In genomic region chr1:185828486-185828885, GRCm38 (mm10) we compare ENCODE assay signal across 18 mouse cellular contexts.
DNase-seq lines count a peak whose midpoint lies in the region; TF ChIP-seq lines count a peak whose summit lies in the region.
"Had no signal": no experiment of that assay in that cellular context is flagged by ENCODE, and none has a peak within 500 bp of the region (broad histone marks: within the 10 kb centered on the region; RNA-seq: fewer than 3 reads in every experiment).

No protein-coding gene starts in this region.

- H3K27ac ChIP-seq in cerebellum, adult 2 months (ENCODE audit: insufficient read depth, low read length): no peak overlapping the region

- no peaks in the 10 kb centered on the region for H3K27me3 ChIP-seq in cerebellum, adult 2 months (ENCODE audit: control insufficient read depth, insufficient read depth, low read length)
- H3K27me3 ChIP-seq: CH12.LX, Patski had no signal

- TF ChIP-seq CTCF in cerebellum, adult 2 months (IDR thresholded peaks at IDR 0.05; ENCODE audit: borderline replicate concordance, insufficient read depth, low read depth, low read length): no peak

- peak; percentile 73 to 81 for DNase-seq in cerebellum, postnatal 10 days
- no peak for DNase-seq in cerebellum, adult 18-20 months
- DNase-seq in cerebellum, postnatal 14 days: peak; percentile 50 to 57
- no peak for DNase-seq in cerebellum, adult 2 months
- peak; percentile 68 for DNase-seq in left cerebral cortex, postnatal 4 days
- no peak for DNase-seq in left cerebral cortex, postnatal 25 days (ENCODE audit: low spot score in 2 of 2)
- DNase-seq: adrenal gland, adult 2 months; adrenal gland, adult 8-10 months; adrenal gland, postnatal 10 days; adrenal gland, postnatal 14 days; adrenal gland, postnatal 25 days; adrenal gland, postnatal 36 days; B cell, adult 2 months; cerebellum, adult 11 months; cerebellum, adult 11-12 months; cerebellum, adult 8-10 months had no signal

- H3K4me1 ChIP-seq in cerebellum, adult 2 months (ENCODE audit: control insufficient read depth, insufficient read depth, low read length): no peaks in the 10 kb centered on the region

- intact Hi-C loops in left cerebral cortex, postnatal 4 days (cut with DNase I): no loop called here
- intact Hi-C loops in left cerebral cortex, postnatal 25 days (cut with DNase I): no loop called here

- no peak overlapping the region for H3K4me3 ChIP-seq in cerebellum, adult 2 months (replicated peaks; ENCODE audit: insufficient read depth, low read depth, low read length)

- TF ChIP-seq POLR2A in cerebellum, adult 2 months (IDR thresholded peaks at IDR 0.05; ENCODE audit: borderline replicate concordance, insufficient read depth, low read length): no peak

- 26% methylated on average over 6 of the region's 6 CpGs for WGBS in cerebellum, adult 2 months

Comparison
In these comparisons a context has a peak if more than half of its experiments do, and no peak if none do; other contexts are left out.
1. DNase-seq: peak in cerebellum, postnatal 10 days (2 of 2), cerebellum, postnatal 14 days (2 of 2) and left cerebral cortex, postnatal 4 days (single experiment); none in cerebellum, adult 18-20 months (0 of 2), cerebellum, adult 2 months (0 of 2) and left cerebral cortex, postnatal 25 days (0 of 2).